In the genomic region with DNA sequence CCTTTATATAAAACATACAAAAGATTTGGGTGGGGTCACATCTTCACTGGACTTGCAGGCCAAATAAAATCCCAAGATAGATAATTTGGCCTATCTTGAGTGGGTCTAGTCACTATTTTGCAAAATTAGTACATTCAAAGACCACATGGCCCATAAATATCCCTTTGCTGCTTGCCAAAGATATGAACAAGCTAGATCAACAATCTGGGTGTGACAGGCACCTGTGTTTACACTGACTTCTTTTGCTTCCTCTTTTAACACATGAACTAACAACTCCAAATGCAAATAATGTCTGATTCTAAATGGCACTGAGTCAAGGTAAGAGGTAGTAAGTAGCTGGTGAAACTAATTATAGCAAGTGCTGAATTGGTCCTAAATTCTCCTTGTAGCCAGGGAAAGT, we compare ENCODE assay signal across 26 mouse cellular contexts.
A peak's percentile ranks its signal among the peaks of the same experiment; 100 is the strongest.
DNase-seq lines count a peak whose midpoint lies in the region; ATAC-seq and TF ChIP-seq lines count a peak whose summit lies in the region.
"Had no signal": no experiment of that assay in that cellular context is flagged by ENCODE, and none has a peak within 500 bp of the region (broad histone marks: within the 10 kb centered on the region; RNA-seq: fewer than 3 reads in every experiment).

No protein-coding gene starts in this region.

- H3K79me2 ChIP-seq in CH12.LX (replicated peaks; ENCODE audit: control insufficient read depth, extremely low read depth, insufficient read depth, poor library complexity, severe bottlenecking) = no peaks in the 10 kb centered on the region

- no peak for TF ChIP-seq CTCF in forebrain, postnatal 0 days (IDR thresholded peaks at IDR 0.05; ENCODE audit: low read depth)
- TF ChIP-seq CTCF in CH12.LX (conservative IDR thresholded peaks at IDR 0.05 in 1 of 2, IDR thresholded peaks at IDR 0.05 in 1 of 2; ENCODE audit: low read depth in 2 of 2, low read length in 2 of 2) = no peak

- TF ChIP-seq RAD21 in CH12.LX (IDR thresholded peaks at IDR 0.05; ENCODE audit: low read depth, low read length) = no peak

- in situ Hi-C loops in CH12.LX (cut with MboI; ENCODE audit: low pct_ligation_motif_present, low pct_unique_long_range_greater_than_20kb, low sequenced_read_pairs) = no loop called here

- ATAC-seq in forebrain, embryonic 14.5 days = peak; percentile 30; the same call in 1 of the 2 replicates
- no peak for ATAC-seq in forebrain, postnatal 0 days
- ATAC-seq in megakaryocyte, adult 5-6 weeks (ENCODE audit: poor library complexity, severe bottlenecking) = no peak
- ATAC-seq: CD4-positive, CD25-positive, alpha-beta regulatory T cell, adult 4 months; intestine, postnatal 0 days; Patski had no signal

- no peak overlapping the region for H3K4me3 ChIP-seq in forebrain, embryonic 14.5 days (ENCODE audit: low read depth, low read length)
- no peak overlapping the region for H3K4me3 ChIP-seq in forebrain, postnatal 0 days (ENCODE audit: low read depth, low read length)
- H3K4me3 ChIP-seq in CH12.LX (replicated peaks in 1 of 3; ENCODE audit: low read depth in 2 of 3, low read length in 2 of 3, poor library complexity in 1 of 3) = no peak overlapping the region
- H3K4me3 ChIP-seq: embryonic facial prominence, embryonic 10.5 days; embryonic facial prominence, embryonic 13.5 days; erythroblast, embryonic 14.5 days; heart, adult 2 months; heart, embryonic 10.5 days; heart, embryonic 13.5 days; hindbrain, embryonic 12.5 days; hindbrain, embryonic 15.5 days had no signal

- TF ChIP-seq POLR2A in CH12.LX (IDR thresholded peaks at IDR 0.05; ENCODE audit: low read depth, low read length) = no peak

- dilution Hi-C loops in CH12.LX (cut with MboI; ENCODE audit: extremely low pct_ligation_motif_present, extremely low pct_unique_long_range_greater_than_20kb, low sequenced_read_pairs) = no loop called here

- DNase-seq in forebrain, embryonic 14.5 days (ENCODE audit: low spot score) = peak; percentile 42
- DNase-seq in forebrain, postnatal 0 days = no peak
- peak; percentile 4 for DNase-seq in heart, adult 11 months
- DNase-seq in heart, postnatal 10 days = no peak
- DNase-seq in CH12.LX (ENCODE audit: extremely low read depth) = peak; percentile 12
- peak; percentile 3 for DNase-seq in splenic B cell, adult 2 months (ENCODE audit: low read depth, low spot score)
- DNase-seq in layer of hippocampus, adult 9-11 months = no peak
- DNase-seq: adrenal gland, postnatal 14 days; cerebellum, adult 11-12 months; cerebellum, adult 8-10 months; cerebellum, postnatal 36 days; embryo, embryonic 11 days; gastrocnemius, postnatal 25 days; heart, adult 2 months; kidney, adult 2 months had no signal

- H3K9me3 ChIP-seq in forebrain, embryonic 14.5 days (replicated peaks; ENCODE audit: control insufficient read depth, low read length) = no peaks in the 10 kb centered on the region
- no peaks in the 10 kb centered on the region for H3K9me3 ChIP-seq in forebrain, postnatal 0 days (ENCODE audit: low read length)
- H3K9me3 ChIP-seq in CH12.LX (replicated peaks; ENCODE audit: low read length) = no peaks in the 10 kb centered on the region
- H3K9me3 ChIP-seq: embryonic facial prominence, embryonic 10.5 days; embryonic facial prominence, embryonic 13.5 days; heart, embryonic 10.5 days; heart, embryonic 13.5 days; hindbrain, embryonic 12.5 days; hindbrain, embryonic 15.5 days had no signal

- H3K4me2 ChIP-seq in forebrain, embryonic 14.5 days (ENCODE audit: low read length) = no peak overlapping the region
- no peak overlapping the region for H3K4me2 ChIP-seq in forebrain, postnatal 0 days (ENCODE audit: low read depth)
- H3K4me2 ChIP-seq in CH12.LX (ENCODE audit: insufficient read depth, low read depth, poor library complexity, severe bottlenecking) = no peak overlapping the region
- H3K4me2 ChIP-seq: embryonic facial prominence, embryonic 13.5 days; heart, embryonic 13.5 days; hindbrain, embryonic 12.5 days; hindbrain, embryonic 15.5 days had no signal

- intact Hi-C loops in heart, postnatal 10 days (cut with DNase I) = no loop called here

- no peak overlapping the region for H3K9ac ChIP-seq in forebrain, embryonic 14.5 days (ENCODE audit: low read length)
- no peak overlapping the region for H3K9ac ChIP-seq in forebrain, postnatal 0 days
- H3K9ac ChIP-seq in CH12.LX (ENCODE audit: insufficient read depth, low read depth) = no peak overlapping the region
- H3K9ac ChIP-seq: embryonic facial prominence, embryonic 13.5 days; heart, embryonic 13.5 days; hindbrain, embryonic 12.5 days; hindbrain, embryonic 15.5 days had no signal

- H3K27ac ChIP-seq in forebrain, embryonic 14.5 days (ENCODE audit: low read depth, low read length) = no peak overlapping the region
- no peak overlapping the region for H3K27ac ChIP-seq in forebrain, postnatal 0 days (ENCODE audit: low read depth, low read length)
- H3K27ac ChIP-seq in CH12.LX (ENCODE audit: insufficient read depth, low read depth) = no peak overlapping the region
- H3K27ac ChIP-seq: embryonic facial prominence, embryonic 10.5 days; embryonic facial prominence, embryonic 13.5 days; heart, adult 2 months; heart, embryonic 10.5 days; heart, embryonic 13.5 days; hindbrain, embryonic 12.5 days had no signal

- no peak for TF ChIP-seq EP300 in CH12.LX (IDR thresholded peaks at IDR 0.05; ENCODE audit: low read length)

- no peaks in the 10 kb centered on the region for H3K27me3 ChIP-seq in forebrain, embryonic 14.5 days (replicated peaks; ENCODE audit: control insufficient read depth, insufficient read depth, low read length)
- H3K27me3 ChIP-seq in forebrain, postnatal 0 days (ENCODE audit: insufficient read depth, low read length) = no peaks in the 10 kb centered on the region
- H3K27me3 ChIP-seq in CH12.LX (replicated peaks) = no peaks in the 10 kb centered on the region
- H3K27me3 ChIP-seq in splenic B cell, adult 2 months (ENCODE audit: control insufficient read depth, insufficient read depth, low read length, poor library complexity, severe bottlenecking) = no peaks in the 10 kb centered on the region
- H3K27me3 ChIP-seq: embryonic facial prominence, embryonic 13.5 days; heart, embryonic 13.5 days; hindbrain, embryonic 12.5 days; hindbrain, embryonic 15.5 days had no signal

- H3K36me3 ChIP-seq in forebrain, embryonic 14.5 days (ENCODE audit: control insufficient read depth, insufficient read depth, low read length) = no peaks in the 10 kb centered on the region
- no peaks in the 10 kb centered on the region for H3K36me3 ChIP-seq in forebrain, postnatal 0 days (ENCODE audit: insufficient read depth)
- no peaks in the 10 kb centered on the region for H3K36me3 ChIP-seq in CH12.LX (replicated peaks in 1 of 2; ENCODE audit: control insufficient read depth in 1 of 2, insufficient read depth in 1 of 2, low read length in 1 of 2)
- H3K36me3 ChIP-seq in splenic B cell, adult 2 months (ENCODE audit: control insufficient read depth, insufficient read depth, low read length, poor library complexity, severe bottlenecking) = no peaks in the 10 kb centered on the region
- H3K36me3 ChIP-seq: embryonic facial prominence, embryonic 10.5 days; embryonic facial prominence, embryonic 13.5 days; heart, embryonic 10.5 days; heart, embryonic 13.5 days; hindbrain, embryonic 12.5 days; hindbrain, embryonic 15.5 days had no signal

- H3K4me1 ChIP-seq in forebrain, embryonic 14.5 days (ENCODE audit: control insufficient read depth, insufficient read depth, low read length) = peaks cover 6% of the 10 kb centered on the region; the same call in 1 of the 2 replicates
- H3K4me1 ChIP-seq in forebrain, postnatal 0 days (ENCODE audit: insufficient read depth) = no peaks in the 10 kb centered on the region
- peaks cover 0 to 5% of the 10 kb centered on the region in 2 experiments; a peak in 1 of 4 replicates for H3K4me1 ChIP-seq in CH12.LX (ENCODE audit: control insufficient read depth in 1 of 2, insufficient read depth in 2 of 2)
- H3K4me1 ChIP-seq: embryonic facial prominence, embryonic 10.5 days; embryonic facial prominence, embryonic 13.5 days; heart, embryonic 10.5 days; heart, embryonic 13.5 days; hindbrain, embryonic 12.5 days had no signal

TF ChIP-seq in CH12.LX, 34 proteins besides CTCF, POLR2A, EP300 and RAD21:
- TF ChIP-seq PAX5 (IDR thresholded peaks at IDR 0.05; ENCODE audit: low read length) (no peak), MAZ (IDR thresholded peaks at IDR 0.05; ENCODE audit: low read depth, low read length) (no peak), MAX (IDR thresholded peaks at IDR 0.05; ENCODE audit: low read length) (no peak), UBTF (IDR thresholded peaks at IDR 0.05; ENCODE audit: low read depth, low read length) (no peak), JUN (IDR thresholded peaks at IDR 0.05; ENCODE audit: insufficient read depth, low read depth, low read length) (no peak), NRF1 (IDR thresholded peaks at IDR 0.05; ENCODE audit: low read depth, low read length) (no peak), MYC (IDR thresholded peaks at IDR 0.05; ENCODE audit: low read depth, low read length) (no peak), MXI1 (IDR thresholded peaks at IDR 0.05; ENCODE audit: low read depth, low read length) (no peak), JUND (conservative IDR thresholded peaks at IDR 0.05; ENCODE audit: low read depth, low read length) (no peak), USF1 (IDR thresholded peaks at IDR 0.05; ENCODE audit: low read depth, low read length) (no peak)

Comparison
In these comparisons a context has a peak if more than half of its experiments do, and no peak if none do; other contexts are left out.
1. DNase-seq: peak in forebrain, embryonic 14.5 days (single experiment), heart, adult 11 months (single experiment), CH12.LX (single experiment) and splenic B cell, adult 2 months (single experiment); none in forebrain, postnatal 0 days (single experiment), heart, postnatal 10 days (0 of 2) and layer of hippocampus, adult 9-11 months (single experiment).